Mouse (Mus musculus) lung, adult 2 months (tissue): ENCODE results near the gene Krt34.

ENCODE experiments used
- CTCF ChIP-seq: fragments of 200-500 bp; IDR thresholded peaks from 2 replicates; pipeline ENCODE4 v1.5.1; 2011; ENCODE audit warnings: mild to moderate bottlenecking, low read length, control low read depth; ENCODE audit not compliant: insufficient read depth
- POLR2A ChIP-seq: fragments of 200-500 bp; IDR thresholded peaks from 2 replicates; pipeline ENCODE4 v1.6.1; 2011; ENCODE audit warnings: low read depth, mild to moderate bottlenecking, control low read depth, low read length, borderline replicate concordance; ENCODE audit errors: extremely low read depth

GRCm38 (mm10) chr11:100073873-100074272 is 32.5 kb upstream of the Krt34 start:
- TF ChIP-seq CTCF (no peak), POLR2A (no peak)
